Mouse (Mus musculus) thymus, adult 2 months (tissue): Measurements from ENCODE around the gene Rpl14.

Experiments used
- CTCF ChIP-seq: fragments of 200-500 bp; IDR thresholded peaks from 2 replicates; pipeline ENCODE4 v1.5.1; 2012; ENCODE audit warnings: mild to moderate bottlenecking, control low read depth, low read length, moderate library complexity, borderline replicate concordance; ENCODE audit not compliant: control insufficient read depth, poor library complexity, insufficient read depth; ENCODE audit errors: extremely low read depth
- POLR2A ChIP-seq: fragments of 200-500 bp; IDR thresholded peaks from 2 replicates; pipeline ENCODE4 v1.6.1; 2012; ENCODE audit warnings: mild to moderate bottlenecking, low read length, control low read depth, moderate library complexity; ENCODE audit not compliant: control insufficient read depth, poor library complexity, insufficient read depth; ENCODE audit errors: extremely low read depth

DNA sequence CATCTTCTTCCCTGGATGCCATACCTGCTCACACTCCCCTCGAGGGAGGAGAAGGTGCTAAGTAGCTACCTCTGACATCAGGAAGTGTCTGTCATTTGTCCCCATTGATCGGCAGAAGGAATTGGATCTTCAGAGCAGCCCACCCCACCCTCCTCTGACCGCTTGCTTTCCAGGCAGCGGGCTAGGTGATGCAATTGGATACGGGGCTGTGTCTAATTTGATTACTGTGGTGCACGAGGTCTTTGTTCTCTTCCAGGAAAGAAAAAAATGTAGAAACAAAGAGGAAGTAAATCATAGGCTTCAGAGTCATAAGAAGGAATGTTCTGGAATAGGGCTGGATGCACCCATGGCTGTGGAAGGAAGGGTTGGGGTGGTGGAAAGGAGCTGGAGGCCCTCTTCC, 29.0 kb upstream of the Rpl14 start:
- TF ChIP-seq CTCF (no peak), POLR2A (no peak)
